Mouse (Mus musculus) forebrain, embryonic 10.5 days (tissue): ENCODE data around the gene Bst1. TPM values are rescaled to one million over a fixed set of nuclear protein-coding genes. Genes with fewer than 3 reads are reported as not detected.

Source experiments
- DNase-seq: peaks from one replicate; pipeline ENCODE4 v3.0.0-alpha.2; 2017; ENCODE audit warnings: low spot score; ENCODE audit errors: extremely low spot score
- H3K27ac ChIP-seq: fragments of 300-500 bp; sonication (generic); 2 replicates; pipeline ENCODE4 v1.5.1; 2016; ENCODE audit warnings: mild to moderate bottlenecking
- H3K27me3 ChIP-seq: fragments of 300-500 bp; sonication (generic); 2 replicates; pipeline ENCODE4 v1.6.1; 2016; ENCODE audit warnings: mild to moderate bottlenecking; ENCODE audit not compliant: poor library complexity, severe bottlenecking
- H3K36me3 ChIP-seq: fragments of 300-500 bp; sonication (generic); replicated peaks from 2 replicates; pipeline ENCODE4 v1.6.1; 2016; ENCODE audit warnings: mild to moderate bottlenecking, moderate library complexity
- H3K4me1 ChIP-seq: fragments of 300-500 bp; sonication (generic); 2 replicates; pipeline ENCODE4 v1.6.1; 2016
- H3K4me3 ChIP-seq: fragments of 300-500 bp; sonication (generic); 2 replicates; pipeline ENCODE4 v1.5.1; 2016; ENCODE audit warnings: mild to moderate bottlenecking, moderate library complexity
- H3K9me3 ChIP-seq: fragments of 300-500 bp; sonication (generic); 2 replicates; pipeline ENCODE4 v1.6.1; 2016; ENCODE audit warnings: mild to moderate bottlenecking, moderate library complexity
- WGBS: fragments of 180-500 bp; shearing (Covaris S2); methylation state at CpG from one replicate; pipeline ENCODE4 v1.1.7; 2016; 5-methylcytosine and 5-hydroxymethylcytosine counted together
- polyA plus RNA-seq: library from polyadenylated mRNA; unstranded; fragments of >200 nt; fragmentation: Nextera tagmentation; extraction: Ambion mirVana; gene quantifications from 2 replicates; pipeline ENCODE4 v1.2.1, GENCODE M21; 2016

Gene Bst1
- 0.12 TPM in 1 of 2 replicates, not detected in the other for polyA plus RNA-seq

DNA sequence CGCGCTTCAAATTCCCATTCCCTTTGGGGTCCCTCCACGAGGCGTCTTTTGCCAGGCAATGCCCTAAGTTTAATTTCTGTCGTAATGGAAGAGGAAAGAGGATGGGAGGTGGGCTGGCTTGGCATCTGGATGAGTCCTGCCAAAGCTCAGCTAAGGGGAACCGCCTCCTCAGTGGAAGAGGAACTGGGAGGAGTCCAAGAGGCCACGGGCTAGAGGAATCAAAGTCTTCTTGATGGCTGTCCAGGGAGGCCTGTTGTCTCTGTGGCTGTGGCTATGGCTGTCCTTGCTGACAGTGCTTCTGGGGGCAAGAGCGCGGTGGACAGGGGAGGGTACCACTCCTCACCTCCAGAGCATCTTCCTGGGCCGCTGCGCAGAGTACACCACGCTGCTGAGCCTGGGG lies at the start of gene Bst1:
Gene Bst1, plus strand, starts transcription at position 191 of the 400 bp plus-strand sequence.
- no peak within 1 kb of the TSS for H3K4me3 ChIP-seq
- 59% methylated on average over 12 of the region's 12 CpGs for WGBS

GRCm38 (mm10) chr5:43770618-43771354 lies 47.9 kb upstream of the Bst1 start:
- Histone ChIP-seq H3K4me1 (no peaks in the 10 kb centered on the region), H3K9me3 (no peaks in the 10 kb centered on the region), H3K27me3 (no peaks in the 10 kb centered on the region), H3K4me3 (no peak overlapping the region), H3K27ac (no peak overlapping the region), H3K36me3 (peaks cover 71% of the 10 kb centered on the region)
- WGBS: 90% methylated on average over 3 of the region's 3 CpGs
- DNase-seq: no peak

More for the DNA sequence above, at the start of gene Bst1:
- no peak within 1 kb of the TSS for H3K27ac ChIP-seq
- H3K27me3 ChIP-seq: no peaks in the 10 kb centered on the region
- H3K4me1 ChIP-seq: peaks cover 5% of the 10 kb centered on the region; the same call in 1 of the 2 replicates
- no peaks in the 10 kb centered on the region for H3K9me3 ChIP-seq
- H3K36me3 ChIP-seq: no peaks in the 10 kb centered on the region
- DNase-seq: no peak

DNA sequence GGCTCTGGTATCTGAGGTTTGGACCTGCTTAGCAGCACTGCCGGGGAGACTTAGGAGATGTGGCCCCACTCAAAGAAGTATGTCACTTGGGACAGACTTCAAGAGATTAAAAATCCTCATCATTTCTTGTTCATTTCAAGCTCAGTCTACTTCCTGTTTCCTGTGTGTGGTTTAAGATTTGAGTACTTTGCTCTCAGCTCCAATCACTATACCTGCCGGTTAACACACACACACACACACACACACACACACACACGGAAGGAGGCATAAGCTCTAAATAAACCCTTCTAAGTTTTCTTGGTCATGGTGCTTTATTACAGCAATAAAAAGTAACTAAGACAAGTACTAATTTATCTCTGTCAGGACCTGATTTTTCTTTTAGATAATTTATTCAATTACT lies 47.1 kb upstream of the Bst1 start:
- H3K27ac ChIP-seq: no peak overlapping the region
- 92% methylated on average over 3 of the region's 3 CpGs for WGBS
- no peaks in the 10 kb centered on the region for H3K27me3 ChIP-seq
- H3K4me1 ChIP-seq: no peaks in the 10 kb centered on the region
- no peak for DNase-seq
- no peaks in the 10 kb centered on the region for H3K9me3 ChIP-seq
- H3K36me3 ChIP-seq: peaks cover 64% of the 10 kb centered on the region
- no peak overlapping the region for H3K4me3 ChIP-seq

DNA sequence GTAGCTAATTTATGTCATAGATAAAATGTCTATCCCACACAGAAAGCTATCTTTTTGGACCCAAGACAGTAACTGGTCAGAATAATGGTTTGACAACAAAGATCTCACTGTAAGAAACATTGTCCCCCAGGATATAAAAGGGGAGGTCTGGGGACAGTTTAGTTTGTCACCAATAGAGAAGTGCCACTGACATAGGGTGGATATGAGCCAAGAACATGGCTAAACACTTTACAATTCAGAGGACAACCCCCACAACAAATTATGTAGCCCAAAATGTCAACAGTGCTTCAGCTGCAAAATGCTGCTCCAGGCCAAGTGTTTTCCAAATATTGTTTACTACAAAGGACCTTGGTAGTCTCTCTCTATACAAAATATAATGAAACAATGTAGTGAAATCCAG lies 42.3 kb upstream of the Bst1 start:
- DNase-seq: no peak
- peaks cover 12% of the 10 kb centered on the region for H3K4me1 ChIP-seq
- H3K27me3 ChIP-seq: no peaks in the 10 kb centered on the region
- no peak overlapping the region for H3K4me3 ChIP-seq
- H3K36me3 ChIP-seq: peaks cover 33% of the 10 kb centered on the region
- H3K9me3 ChIP-seq: no peaks in the 10 kb centered on the region; the same call in 1 of the 2 replicates
- H3K27ac ChIP-seq: no peak overlapping the region

DNA sequence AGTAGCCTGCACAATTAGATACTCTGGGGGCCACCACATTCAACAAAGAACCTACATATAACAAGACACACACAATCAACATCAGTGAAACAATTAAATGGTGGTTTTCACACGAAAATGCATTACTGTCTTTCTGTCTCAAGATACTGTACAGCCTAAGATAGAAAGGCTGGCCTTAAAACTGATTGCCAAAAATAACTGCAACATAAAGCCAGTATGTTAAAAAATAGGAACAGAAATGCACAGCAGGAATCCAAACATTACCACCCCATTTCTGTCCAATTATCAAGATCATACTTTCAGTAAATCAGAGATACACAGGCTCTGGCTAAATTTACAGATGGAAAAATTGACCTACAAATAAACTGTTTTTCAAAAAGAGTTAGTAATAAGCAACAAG lies 41.7 kb upstream of the Bst1 start:
- WGBS: 77% methylated on average over 1 of the region's 1 CpGs
- H3K4me1 ChIP-seq: peaks cover 12% of the 10 kb centered on the region

GRCm38 (mm10) chr5:43778583-43778982 lies 40.1 kb upstream of the Bst1 start:
- Histone ChIP-seq H3K27ac (no peak overlapping the region), H3K4me1 (peaks cover 19% of the 10 kb centered on the region), H3K9me3 (no peaks in the 10 kb centered on the region; the same call in 1 of the 2 replicates), H3K36me3 (peaks cover 15% of the 10 kb centered on the region), H3K4me3 (no peak overlapping the region), H3K27me3 (no peaks in the 10 kb centered on the region)
- 98% methylated on average over 3 of the region's 3 CpGs for WGBS
- no peak for DNase-seq

More for the DNA sequence above, 41.7 kb upstream of the Bst1 start:
- peaks cover 27% of the 10 kb centered on the region for H3K36me3 ChIP-seq
- no peaks in the 10 kb centered on the region; the same call in 1 of the 2 replicates for H3K9me3 ChIP-seq
- no peak for DNase-seq
- H3K4me3 ChIP-seq: no peak overlapping the region
- no peak overlapping the region for H3K27ac ChIP-seq
- H3K27me3 ChIP-seq: no peaks in the 10 kb centered on the region

DNA sequence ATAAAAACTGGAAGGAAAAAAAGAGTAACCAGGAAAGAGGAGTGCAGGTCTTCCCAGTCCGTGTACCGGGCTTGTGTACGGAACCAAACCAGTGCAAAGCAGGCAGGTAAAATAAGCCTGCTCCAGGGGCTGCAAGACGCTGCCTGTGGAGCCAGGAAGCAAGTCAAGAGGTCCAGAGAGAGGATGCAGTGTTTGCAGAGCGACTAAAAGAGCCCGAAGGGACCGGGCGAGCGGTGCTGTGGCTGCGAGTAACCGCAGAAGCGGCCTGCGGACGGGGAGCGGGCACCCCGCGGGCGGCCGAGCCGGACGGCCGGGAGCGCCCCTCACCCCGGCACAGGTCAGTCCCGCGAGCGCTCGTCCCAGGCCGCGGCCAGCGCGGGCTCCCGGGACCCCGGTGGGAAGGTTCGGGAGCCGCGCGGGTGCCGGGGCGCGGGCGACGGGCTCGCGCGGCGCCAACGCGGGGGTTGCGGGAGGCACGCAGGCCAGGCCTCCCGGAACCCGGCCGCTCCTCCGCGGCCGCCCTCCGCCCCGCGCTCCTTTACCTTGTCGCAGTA lies 37.2 kb upstream of the Bst1 start:
- peak overlapping the region; percentile 99 for H3K27ac ChIP-seq
- WGBS: under 1% methylated on average over 49 of the region's 61 CpGs
- DNase-seq: peak; percentile 49

DNA sequence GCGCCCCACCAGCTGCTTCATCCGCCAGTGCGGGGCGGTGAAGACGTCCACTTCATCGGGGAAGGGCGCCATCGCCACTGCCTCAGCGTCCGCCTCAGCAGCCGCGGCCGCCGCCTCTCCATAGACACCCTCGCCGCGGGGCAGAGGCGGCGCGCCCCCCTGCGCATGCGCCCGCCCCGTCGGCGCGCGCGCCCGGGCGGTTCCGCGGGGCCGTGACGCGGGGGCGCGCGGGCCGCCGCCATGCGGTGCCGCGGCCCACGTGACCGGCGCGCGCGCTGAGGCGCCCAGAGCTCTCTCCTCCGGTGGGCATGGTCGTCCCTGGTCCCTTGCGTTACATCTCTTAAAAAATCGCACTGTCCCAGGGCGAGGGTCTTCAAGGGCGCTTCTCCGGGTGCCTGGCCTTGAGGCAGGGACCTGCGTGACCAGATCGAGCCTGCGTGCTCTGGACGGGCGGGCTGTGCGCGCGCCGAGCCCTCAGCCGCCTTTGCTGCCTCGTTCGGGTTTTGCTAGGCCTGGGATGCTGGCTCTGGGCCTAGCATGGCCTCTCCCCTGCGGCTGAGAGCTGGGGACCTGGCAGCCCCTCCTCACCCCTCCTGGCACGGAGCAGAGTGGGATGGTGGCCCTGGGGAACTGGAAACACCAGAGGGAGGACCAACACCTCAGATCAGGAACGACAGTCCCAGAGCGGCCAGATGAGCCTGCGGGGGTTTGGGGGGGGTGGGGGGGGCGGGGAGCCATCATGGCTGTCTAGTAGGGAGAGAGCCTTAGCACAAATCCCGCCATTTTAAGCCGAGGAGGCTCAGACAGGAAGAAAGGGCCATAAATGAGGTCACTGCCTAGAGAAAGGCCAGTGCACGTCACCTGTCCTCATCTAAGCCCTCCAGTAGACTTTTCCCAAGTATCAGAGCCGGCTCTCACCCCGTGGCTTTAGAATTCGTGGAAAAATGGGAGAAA lies 36.4 kb upstream of the Bst1 start:
- peak; percentile 79 for DNase-seq
- Histone ChIP-seq H3K4me1 (peaks cover 19% of the 10 kb centered on the region), H3K9me3 (no peaks in the 10 kb centered on the region; the same call in 1 of the 2 replicates), H3K27me3 (no peaks in the 10 kb centered on the region), H3K36me3 (peaks cover 15% of the 10 kb centered on the region), H3K27ac (peak overlapping the region; percentile 99), H3K4me3 (peak overlapping the region; percentile 89)
- 4% methylated on average over 81 of the region's 82 CpGs for WGBS

More for the DNA sequence above, 37.2 kb upstream of the Bst1 start:
- H3K27me3 ChIP-seq: no peaks in the 10 kb centered on the region
- peaks cover 15% of the 10 kb centered on the region for H3K36me3 ChIP-seq
- H3K9me3 ChIP-seq: no peaks in the 10 kb centered on the region; the same call in 1 of the 2 replicates
- H3K4me3 ChIP-seq: peak overlapping the region; percentile 89
- H3K4me1 ChIP-seq: peaks cover 19% of the 10 kb centered on the region

- H3K27me3 ChIP-seq: no peaks in the 10 kb centered on the region
- peaks cover 9% of the 10 kb centered on the region for H3K36me3 ChIP-seq
- no peak for DNase-seq
- no peaks in the 10 kb centered on the region; the same call in 1 of the 2 replicates for H3K9me3 ChIP-seq
- H3K4me1 ChIP-seq: peaks cover 19% of the 10 kb centered on the region
- WGBS: 89% methylated on average over 2 of the region's 2 CpGs
- H3K4me3 ChIP-seq: no peak overlapping the region
- H3K27ac ChIP-seq: no peak overlapping the region
Measured at GRCm38 (mm10) chr5:43783996-43784395, 34.7 kb upstream of the Bst1 start.

DNA sequence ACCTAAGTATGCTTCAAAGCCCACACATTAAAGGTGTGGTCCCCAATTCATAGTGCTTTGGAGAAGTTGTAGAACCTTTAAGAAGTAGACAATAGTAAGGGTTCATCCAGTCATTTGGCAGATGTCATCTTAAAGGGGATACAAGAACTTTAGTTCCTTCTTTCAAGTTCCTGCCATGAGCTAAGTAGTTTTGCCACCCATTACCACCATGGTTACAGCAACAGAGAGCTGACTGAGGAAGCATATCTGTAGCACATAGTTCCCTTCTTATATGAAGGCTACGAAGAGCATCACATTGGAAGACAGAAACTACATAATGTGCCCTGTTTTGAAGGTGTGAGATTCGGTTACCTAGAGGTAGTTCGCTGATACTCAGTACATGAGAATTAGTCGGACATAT lies 32.1 kb upstream of the Bst1 start:
- Histone ChIP-seq H3K27me3 (no peaks in the 10 kb centered on the region), H3K4me3 (no peak overlapping the region), H3K36me3 (no peaks in the 10 kb centered on the region), H3K9me3 (no peaks in the 10 kb centered on the region), H3K4me1 (peaks cover 7% of the 10 kb centered on the region), H3K27ac (no peak overlapping the region)
- no peak for DNase-seq
- 92% methylated on average over 4 of the region's 4 CpGs for WGBS

DNA sequence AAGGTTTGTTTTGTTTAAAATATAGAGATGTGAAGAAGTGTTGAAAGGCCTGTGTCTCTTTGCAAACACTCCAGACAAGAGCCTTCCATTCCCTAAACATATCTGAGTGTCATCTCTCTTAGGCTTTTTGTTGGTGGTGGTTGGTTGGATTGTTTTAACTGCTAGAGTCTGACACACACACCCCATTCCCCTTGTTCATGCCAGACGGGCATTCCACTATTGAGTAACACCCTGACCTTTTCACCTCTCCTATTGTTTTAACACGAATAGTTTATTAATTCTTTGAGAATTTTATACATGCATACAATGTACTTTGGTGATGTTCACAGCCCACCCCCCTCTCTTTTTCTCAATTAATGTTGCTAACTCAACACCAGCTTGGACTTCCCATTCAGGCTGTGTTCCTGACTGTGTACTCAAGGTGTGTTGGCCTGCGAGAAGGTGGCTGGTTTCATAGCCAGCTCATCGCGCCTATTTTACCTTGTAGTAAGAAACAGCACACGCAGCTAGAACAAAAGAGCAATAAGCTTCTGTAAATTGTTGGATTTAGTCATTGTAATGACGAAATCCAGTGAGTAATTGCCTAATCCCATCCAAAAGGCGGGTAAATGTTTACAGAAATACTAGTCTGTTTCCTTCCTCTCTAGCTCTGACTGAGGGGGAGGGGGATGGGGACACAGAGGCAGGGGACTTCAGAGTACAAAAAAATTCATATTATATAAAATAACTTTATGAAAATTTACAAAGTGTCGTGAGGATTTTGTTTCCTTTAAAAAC lies 30.5 kb upstream of the Bst1 start:
- Histone ChIP-seq H3K27ac (no peak overlapping the region), H3K9me3 (no peaks in the 10 kb centered on the region), H3K27me3 (no peaks in the 10 kb centered on the region), H3K4me1 (no peaks in the 10 kb centered on the region), H3K36me3 (no peaks in the 10 kb centered on the region), H3K4me3 (no peak overlapping the region)
- DNase-seq: no peak
- 85% methylated on average over 9 of the region's 9 CpGs for WGBS

GRCm38 (mm10) chr5:43792354-43792753 lies 26.3 kb upstream of the Bst1 start:
- 74% methylated on average over 5 of the region's 5 CpGs for WGBS
- Histone ChIP-seq H3K4me3 (no peak overlapping the region), H3K9me3 (no peaks in the 10 kb centered on the region)

More at GRCm38 (mm10) chr5:43792354-43792753, 26.3 kb upstream of the Bst1 start:
- H3K4me1 ChIP-seq: no peaks in the 10 kb centered on the region
- no peak overlapping the region for H3K27ac ChIP-seq
- no peaks in the 10 kb centered on the region for H3K27me3 ChIP-seq
- no peaks in the 10 kb centered on the region for H3K36me3 ChIP-seq
- no peak for DNase-seq
